Mouse (Mus musculus) neutrophil, adult 59 days (primary cell): ENCODE results near the gene Vmn1r185. TPM values are rescaled to one million over a fixed set of nuclear protein-coding genes. Genes with fewer than 3 reads are reported as not detected.

ENCODE experiments used
- total RNA-seq, 2 experiments: library from RNA; stranded (reverse); gene quantifications; 1 replicate in 1 of 2; 2 replicates in 1 of 2; pipeline ENCODE4 v1.2.4; 2023

Vmn1r185 gene
- total RNA-seq: not detected

DNA sequence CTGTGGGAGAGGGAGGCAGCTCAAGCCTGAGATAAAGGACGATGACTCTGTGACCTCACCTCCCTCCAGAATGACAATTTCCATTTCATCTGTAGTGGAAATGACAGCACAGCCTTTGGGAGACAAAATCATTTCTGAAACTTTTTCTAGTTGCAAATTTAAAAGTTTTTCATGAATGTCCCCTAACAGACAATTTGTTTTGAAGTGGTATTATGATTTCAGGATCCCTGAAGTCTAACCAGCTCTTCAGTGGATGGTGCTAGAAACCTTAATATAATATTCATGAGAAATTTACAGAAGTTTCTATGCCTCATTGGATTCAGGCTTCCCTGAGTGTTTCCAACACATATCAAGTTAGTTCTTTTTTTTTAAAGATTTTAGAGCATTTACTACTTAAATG, at the start of gene Vmn1r185:
Gene Vmn1r185, minus strand, starts transcription at position 101 of the 400 bp plus-strand sequence.

Other genes with a start within 250 kb of the Vmn1r185 start
- gene Nlrp9c, start 214.8 kb downstream of the Vmn1r185 start, total RNA-seq: not detected
- not detected for gene Nlrp4a, start 183.4 kb downstream of the Vmn1r185 start, total RNA-seq
- not detected for gene Nlrp9a, start 83.4 kb downstream of the Vmn1r185 start, total RNA-seq
- gene Cyp2b23, start 68.0 kb upstream of the Vmn1r185 start, total RNA-seq: not detected
- not detected for gene Cyp2b19, start 138.7 kb upstream of the Vmn1r185 start, total RNA-seq
- not detected for gene Cyp2g1, start 190.4 kb upstream of the Vmn1r185 start, total RNA-seq
- not detected for gene Cyp2a5, start 216.8 kb upstream of the Vmn1r185 start, total RNA-seq